Mouse (Mus musculus) heart, postnatal 0 days (tissue): ENCODE measurements at regions not wholly inside any gene's neighbourhood (a gene's known extent, or its start where the extent isn't known, plus 50 kb on each side); places are given as distances from the start of the nearest gene placed in this dataset.

Source experiments
- CTCF ChIP-seq: IDR thresholded peaks from 2 replicates; pipeline ENCODE4 v1.5.1; 2016; ENCODE audit warnings: antibody characterized with exemption, control low read depth, low read depth
- EP300 ChIP-seq: IDR thresholded peaks from 2 replicates; pipeline ENCODE4 v1.6.1; 2016; ENCODE audit warnings: antibody characterized with exemption, low read depth

DNA sequence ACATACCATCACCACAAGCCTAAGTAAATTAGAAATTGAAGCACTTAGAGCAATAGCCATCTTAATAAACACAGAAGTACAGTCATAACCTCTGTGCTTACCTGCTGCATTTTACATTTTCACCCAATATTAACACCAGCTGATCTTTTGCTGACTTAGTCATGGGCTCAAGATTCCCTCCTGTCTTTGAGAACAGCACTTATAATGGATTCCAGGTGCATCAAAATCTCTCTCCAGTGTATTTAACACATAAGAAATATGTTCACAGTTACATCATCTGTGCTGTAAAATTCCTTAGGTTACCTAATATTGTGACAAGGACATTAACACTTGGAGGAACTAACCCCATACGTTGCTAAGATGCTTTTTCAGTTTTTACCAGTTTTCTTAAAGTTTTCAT, 849.1 kb downstream of the Stpg2 start:
- no peak for TF ChIP-seq CTCF
- TF ChIP-seq EP300, result no peak
